23 mouse cellular contexts compared by ENCODE assay signal in the genomic region with DNA sequence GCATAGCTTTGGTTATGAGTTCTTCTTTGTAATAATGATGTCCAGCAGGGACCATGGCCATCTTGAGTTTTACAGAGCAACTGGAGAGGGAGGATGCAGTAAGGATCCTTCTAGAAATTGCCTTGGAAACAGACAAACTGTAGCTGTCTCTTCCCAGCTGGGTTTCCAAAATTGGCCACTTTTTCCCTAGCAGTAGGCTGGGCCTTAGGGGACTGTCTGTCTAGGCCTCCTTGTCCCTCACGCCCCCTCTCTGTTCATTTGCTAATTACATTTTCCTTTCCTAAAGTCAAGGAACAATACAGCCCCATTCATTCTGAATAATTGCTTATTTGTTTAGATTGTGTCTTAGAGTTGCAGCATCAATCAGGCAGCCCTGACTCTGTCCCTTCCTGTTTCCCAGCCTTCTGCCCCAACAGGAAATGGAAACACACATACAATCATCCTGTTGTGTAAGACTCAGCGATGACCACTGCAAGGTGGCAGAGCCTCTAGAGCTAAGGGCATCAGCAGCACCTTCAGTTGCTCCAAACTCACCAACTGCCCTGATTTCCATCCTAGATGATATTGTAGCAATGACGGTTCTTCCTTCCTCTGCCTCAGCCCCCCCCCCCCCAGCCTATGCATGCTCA. TPM values are rescaled to one million over a fixed set of nuclear protein-coding genes. Genes with fewer than 3 reads are reported as not detected.
DNase-seq lines count a peak whose midpoint lies in the region; ATAC-seq and TF ChIP-seq lines count a peak whose summit lies in the region.
"Had no signal": no experiment of that assay in that cellular context is flagged by ENCODE, and none has a peak within 500 bp of the region (broad histone marks: within the 10 kb centered on the region; RNA-seq: fewer than 3 reads in every experiment).

No protein-coding gene starts in this region.

- H3K9me3 ChIP-seq in hindbrain, postnatal 0 days (ENCODE audit: low read length) = no peaks in the 10 kb centered on the region
- no peaks in the 10 kb centered on the region for H3K9me3 ChIP-seq in hindbrain, embryonic 13.5 days
- no peaks in the 10 kb centered on the region for H3K9me3 ChIP-seq in liver, embryonic 15.5 days (replicated peaks)
- no peaks in the 10 kb centered on the region for H3K9me3 ChIP-seq in liver, embryonic 12.5 days (replicated peaks)
- no peaks in the 10 kb centered on the region for H3K9me3 ChIP-seq in stomach, postnatal 0 days (ENCODE audit: control insufficient read depth, low read length)
- H3K9me3 ChIP-seq: embryonic facial prominence, embryonic 12.5 days; limb, embryonic 15.5 days had no signal

- no peak overlapping the region for H3K4me2 ChIP-seq in hindbrain, postnatal 0 days (ENCODE audit: low read depth, low read length)
- no peak overlapping the region for H3K4me2 ChIP-seq in hindbrain, embryonic 13.5 days
- H3K4me2 ChIP-seq in liver, embryonic 15.5 days = no peak overlapping the region
- H3K4me2 ChIP-seq in liver, embryonic 12.5 days = no peak overlapping the region
- no peak overlapping the region for H3K4me2 ChIP-seq in stomach, postnatal 0 days (replicated peaks; ENCODE audit: low read depth)
- H3K4me2 ChIP-seq: embryonic facial prominence, embryonic 12.5 days; limb, embryonic 15.5 days had no signal

- no peak overlapping the region for H3K4me3 ChIP-seq in hindbrain, postnatal 0 days (ENCODE audit: low read length)
- no peak overlapping the region for H3K4me3 ChIP-seq in hindbrain, embryonic 13.5 days
- no peak overlapping the region for H3K4me3 ChIP-seq in liver, embryonic 15.5 days (replicated peaks)
- H3K4me3 ChIP-seq in liver, embryonic 12.5 days = no peak overlapping the region
- no peak overlapping the region for H3K4me3 ChIP-seq in stomach, postnatal 0 days (ENCODE audit: low read depth, low read length)
- H3K4me3 ChIP-seq: embryonic facial prominence, embryonic 12.5 days; limb, embryonic 15.5 days had no signal

- peak; percentile 15 for DNase-seq in embryo, embryonic 10.5 days (ENCODE audit: low spot score)
- DNase-seq in embryo, embryonic 9.5 days (ENCODE audit: extremely low spot score) = no peak
- DNase-seq in hindbrain, postnatal 0 days (ENCODE audit: low spot score) = peak; percentile 12
- no peak for DNase-seq in stomach, postnatal 0 days (ENCODE audit: low spot score)
- DNase-seq in cerebellum, postnatal 10 days = no peak
- DNase-seq: adrenal gland, postnatal 25 days; cerebellum, adult 9-10 months; heart, adult 18-20 months; kidney, postnatal 36 days; lung, postnatal 14 days; thymus, adult 2 months had no signal

- 61% methylated on average over 3 of the region's 3 CpGs for WGBS in hindbrain, postnatal 0 days
- WGBS in hindbrain, embryonic 13.5 days = 39% methylated on average over 3 of the region's 3 CpGs
- 36% methylated on average over 3 of the region's 3 CpGs for WGBS in liver, embryonic 15.5 days (ENCODE audit: insufficient replicate concordance)
- WGBS in liver, embryonic 12.5 days (ENCODE audit: insufficient replicate concordance) = 28% methylated on average over 3 of the region's 3 CpGs
- 73% methylated on average over 3 of the region's 3 CpGs for WGBS in stomach, postnatal 0 days

- H3K36me3 ChIP-seq in hindbrain, postnatal 0 days (ENCODE audit: insufficient read depth, low read length) = no peaks in the 10 kb centered on the region
- no peaks in the 10 kb centered on the region for H3K36me3 ChIP-seq in hindbrain, embryonic 13.5 days
- no peaks in the 10 kb centered on the region for H3K36me3 ChIP-seq in liver, embryonic 15.5 days (replicated peaks)
- H3K36me3 ChIP-seq in liver, embryonic 12.5 days = no peaks in the 10 kb centered on the region
- no peaks in the 10 kb centered on the region for H3K36me3 ChIP-seq in stomach, postnatal 0 days (ENCODE audit: control insufficient read depth, insufficient read depth, low read length)
- H3K36me3 ChIP-seq: embryonic facial prominence, embryonic 12.5 days; limb, embryonic 15.5 days had no signal

- no peak overlapping the region for H3K27ac ChIP-seq in hindbrain, postnatal 0 days
- no peak overlapping the region for H3K27ac ChIP-seq in hindbrain, embryonic 13.5 days
- H3K27ac ChIP-seq in liver, embryonic 15.5 days (replicated peaks) = no peak overlapping the region
- no peak overlapping the region for H3K27ac ChIP-seq in liver, embryonic 12.5 days
- H3K27ac ChIP-seq in stomach, postnatal 0 days (replicated peaks) = no peak overlapping the region
- H3K27ac ChIP-seq: embryonic facial prominence, embryonic 12.5 days; limb, embryonic 15.5 days had no signal

- no peak overlapping the region for H3K9ac ChIP-seq in hindbrain, postnatal 0 days (replicated peaks; ENCODE audit: low read length)
- H3K9ac ChIP-seq in hindbrain, embryonic 13.5 days = no peak overlapping the region
- H3K9ac ChIP-seq in liver, embryonic 15.5 days = no peak overlapping the region
- no peak overlapping the region for H3K9ac ChIP-seq in liver, embryonic 12.5 days
- no peak overlapping the region for H3K9ac ChIP-seq in stomach, postnatal 0 days (ENCODE audit: low read length)
- H3K9ac ChIP-seq: embryonic facial prominence, embryonic 12.5 days; limb, embryonic 15.5 days had no signal

- H3K27me3 ChIP-seq in hindbrain, postnatal 0 days (ENCODE audit: insufficient read depth, low read length) = no peaks in the 10 kb centered on the region
- H3K27me3 ChIP-seq in hindbrain, embryonic 13.5 days = no peaks in the 10 kb centered on the region
- no peaks in the 10 kb centered on the region for H3K27me3 ChIP-seq in liver, embryonic 15.5 days
- no peaks in the 10 kb centered on the region for H3K27me3 ChIP-seq in liver, embryonic 12.5 days (replicated peaks)
- H3K27me3 ChIP-seq in stomach, postnatal 0 days (ENCODE audit: control insufficient read depth, insufficient read depth, low read length) = no peaks in the 10 kb centered on the region
- H3K27me3 ChIP-seq: embryonic facial prominence, embryonic 12.5 days; limb, embryonic 15.5 days had no signal

- TF ChIP-seq CTCF in hindbrain, postnatal 0 days (IDR thresholded peaks at IDR 0.05; ENCODE audit: low read depth) = no peak
- 0 out of 2 replicates have a peak, but pooled peaks have one; percentile 15 for TF ChIP-seq CTCF in stomach, postnatal 0 days (IDR thresholded peaks at IDR 0.05; ENCODE audit: low read depth)

- TF ChIP-seq EP300 in stomach, postnatal 0 days (optimal IDR thresholded peaks at IDR 0.05) = no peak

- no peaks in the 10 kb centered on the region for H3K4me1 ChIP-seq in hindbrain, postnatal 0 days (ENCODE audit: insufficient read depth, low read length)
- H3K4me1 ChIP-seq in hindbrain, embryonic 13.5 days (replicated peaks) = no peaks in the 10 kb centered on the region
- H3K4me1 ChIP-seq in liver, embryonic 15.5 days (replicated peaks) = no peaks in the 10 kb centered on the region
- H3K4me1 ChIP-seq in liver, embryonic 12.5 days = no peaks in the 10 kb centered on the region
- H3K4me1 ChIP-seq in stomach, postnatal 0 days (replicated peaks; ENCODE audit: control insufficient read depth, insufficient read depth) = no peaks in the 10 kb centered on the region; the same call in 1 of the 2 replicates
- H3K4me1 ChIP-seq: embryonic facial prominence, embryonic 12.5 days; limb, embryonic 15.5 days had no signal

- ATAC-seq in hindbrain, postnatal 0 days = peak; percentile 50; the same call in 1 of the 2 replicates
- no peak for ATAC-seq in hindbrain, embryonic 13.5 days (ENCODE audit: low FRiP score)
- 0 out of 2 replicates have a peak, but pooled peaks have one; percentile 37 for ATAC-seq in liver, embryonic 15.5 days (ENCODE audit: insufficient read depth)
- ATAC-seq in liver, embryonic 12.5 days = no peak
- no peak for ATAC-seq in stomach, postnatal 0 days (ENCODE audit: low FRiP score, low TSS enrichment)
- ATAC-seq: midbrain, embryonic 16.5 days had no signal

RNA-seq across cellular contexts. Expression of a gene that starts 21.4 kb away (rescaled TPM):
- 35.7 and 47.2 TPM in 2 replicates for total RNA-seq in hindbrain, postnatal 0 days (2014; rRNA removed)
- 24.6 and 25.3 TPM in 2 replicates for polyA plus RNA-seq in hindbrain, postnatal 0 days (2015; fragmentation: Nextera tagmentation; extraction: Ambion mirVana)
- polyA plus RNA-seq in hindbrain, embryonic 13.5 days (2015; fragmentation: Nextera tagmentation; extraction: Ambion mirVana) = 13.8 and 14.1 TPM in 2 replicates
- 18.9 and 19.5 TPM in 2 replicates for polyA plus RNA-seq in liver, embryonic 15.5 days (2015; fragmentation: Nextera tagmentation; extraction: Ambion mirVana)
- polyA plus RNA-seq in liver, embryonic 12.5 days (2016; fragmentation: Nextera tagmentation; extraction: Ambion mirVana) = 42.6 and 43.2 TPM in 2 replicates
- 46.0 and 50.6 TPM in 2 replicates for polyA plus RNA-seq in stomach, postnatal 0 days (2015; fragmentation: Nextera tagmentation; extraction: Ambion mirVana)
- total RNA-seq: megakaryocyte-erythroid progenitor cell, adult 5-6 weeks had no signal

RNA-seq across cellular contexts. Expression of a gene that starts 37.5 kb away (rescaled TPM):
- not detected in 2 replicates for total RNA-seq in hindbrain, postnatal 0 days (2014; rRNA removed)
- polyA plus RNA-seq in hindbrain, postnatal 0 days (2015; fragmentation: Nextera tagmentation; extraction: Ambion mirVana) = 0.19 TPM in 1 of 2 replicates, not detected in the other
- 0.10 TPM in 1 of 2 replicates, not detected in the other for polyA plus RNA-seq in hindbrain, embryonic 13.5 days (2015; fragmentation: Nextera tagmentation; extraction: Ambion mirVana)
- polyA plus RNA-seq in liver, embryonic 15.5 days (2015; fragmentation: Nextera tagmentation; extraction: Ambion mirVana) = 170 and 287 TPM in 2 replicates
- 39.5 and 41.4 TPM in 2 replicates for polyA plus RNA-seq in liver, embryonic 12.5 days (2016; fragmentation: Nextera tagmentation; extraction: Ambion mirVana)
- polyA plus RNA-seq in stomach, postnatal 0 days (2015; fragmentation: Nextera tagmentation; extraction: Ambion mirVana) = 2.3 and 4.5 TPM in 2 replicates
- total RNA-seq: adrenal gland, postnatal 25 days; gastrocnemius, adult 8-10 months; heart, adult 18-20 months; layer of hippocampus, postnatal 25 days; megakaryocyte-erythroid progenitor cell, adult 5-6 weeks had no signal
- polyA plus RNA-seq: urinary bladder, adult 2 months had no signal

RNA-seq across cellular contexts. Expression of a gene that starts 46.7 kb away (rescaled TPM):
- total RNA-seq in hindbrain, postnatal 0 days (2014; rRNA removed) = not detected in 2 replicates
- not detected in 2 replicates for polyA plus RNA-seq in hindbrain, postnatal 0 days (2015; fragmentation: Nextera tagmentation; extraction: Ambion mirVana)
- polyA plus RNA-seq in hindbrain, embryonic 13.5 days (2015; fragmentation: Nextera tagmentation; extraction: Ambion mirVana) = not detected in 2 replicates
- not detected in 2 replicates for polyA plus RNA-seq in liver, embryonic 15.5 days (2015; fragmentation: Nextera tagmentation; extraction: Ambion mirVana)
- not detected in 2 replicates for polyA plus RNA-seq in liver, embryonic 12.5 days (2016; fragmentation: Nextera tagmentation; extraction: Ambion mirVana)
- not detected in 2 replicates for polyA plus RNA-seq in stomach, postnatal 0 days (2015; fragmentation: Nextera tagmentation; extraction: Ambion mirVana)
- total RNA-seq: adrenal gland, postnatal 25 days; gastrocnemius, adult 8-10 months; heart, adult 18-20 months; layer of hippocampus, postnatal 25 days; left cerebral cortex, postnatal 14 days; megakaryocyte-erythroid progenitor cell, adult 5-6 weeks had no signal
- polyA plus RNA-seq: embryonic facial prominence, embryonic 12.5 days; heart, embryonic 16.5 days; limb, embryonic 15.5 days; midbrain, embryonic 16.5 days; thymus, adult 2 months; urinary bladder, adult 2 months had no signal

Comparison
In these comparisons a context has a peak if more than half of its experiments do, and no peak if none do; other contexts are left out.
1. DNase-seq: peak in embryo, embryonic 10.5 days (single experiment) and hindbrain, postnatal 0 days (single experiment); none in embryo, embryonic 9.5 days (single experiment), stomach, postnatal 0 days (single experiment) and cerebellum, postnatal 10 days (0 of 2).
2. ATAC-seq: peak in hindbrain, postnatal 0 days (single experiment) and liver, embryonic 15.5 days (single experiment); none in hindbrain, embryonic 13.5 days (single experiment), liver, embryonic 12.5 days (single experiment) and stomach, postnatal 0 days (single experiment).